Mouse (Mus musculus) MEL (cell line): ENCODE measurements at regions not wholly inside any gene's neighbourhood (a gene's known extent, or its start where the extent isn't known, plus 50 kb on each side); places are given as distances from the start of the nearest gene placed in this dataset.

ENCODE experiments used
- DNase-seq: peaks from one replicate; pipeline ENCODE4 v3.0.0; 2011; ENCODE audit warnings: low read depth, low spot score
- H3K27ac ChIP-seq: 2 replicates; pipeline ENCODE4 v1.5.1; 2012; ENCODE audit warnings: low read depth, mild to moderate bottlenecking, control low read depth, low read length, moderate library complexity; ENCODE audit not compliant: control insufficient read depth
- H3K27me3 ChIP-seq, 2 experiments: fragments of 150-350 bp in 1 of 2; sonication (generic) in 1 of 2; 2 replicates each; pipeline ENCODE4 v1.6.1; 2012; ENCODE audit warnings: low read length in 2 of 2, mild to moderate bottlenecking in 2 of 2, improper control_type of control experiment in 1 of 2, moderate library complexity in 1 of 2; ENCODE audit not compliant: insufficient read depth in 2 of 2, control insufficient read depth in 1 of 2
- H3K36me3 ChIP-seq, 2 experiments: 2 replicates each; pipeline ENCODE4 v1.6.1; 2012 to 2014; ENCODE audit warnings: low read length in 2 of 2, improper control_type of control experiment in 1 of 2, inconsistent platforms in 1 of 2, mild to moderate bottlenecking in 1 of 2; ENCODE audit not compliant: insufficient read depth in 2 of 2, control insufficient read depth in 1 of 2
- H3K4me1 ChIP-seq, 2 experiments: fragments of 150-350 bp in 1 of 2; sonication (generic) in 1 of 2; 2 replicates each; pipeline ENCODE4 v1.6.1; 2012; ENCODE audit warnings: low read length in 2 of 2, improper control_type of control experiment in 1 of 2, mild to moderate bottlenecking in 1 of 2; ENCODE audit not compliant: insufficient read depth in 2 of 2, control insufficient read depth in 1 of 2
- H3K4me3 ChIP-seq, 2 experiments: fragments of 150-350 bp in 1 of 2; sonication (generic) in 1 of 2; 2 replicates each; pipeline ENCODE4 v1.5.1; 2012; ENCODE audit warnings: low read depth in 2 of 2, low read length in 2 of 2, mild to moderate bottlenecking in 2 of 2, moderate library complexity in 2 of 2, control low read depth in 1 of 2, improper control_type of control experiment in 1 of 2; ENCODE audit not compliant: control insufficient read depth in 1 of 2, insufficient read depth in 1 of 2
- H3K79me2 ChIP-seq: 2 replicates; pipeline ENCODE4 v1.6.1; 2012; ENCODE audit warnings: mild to moderate bottlenecking, low read length, moderate library complexity; ENCODE audit not compliant: control insufficient read depth, poor library complexity, insufficient read depth
- H3K9ac ChIP-seq: 2 replicates; pipeline ENCODE4 v1.6.1; 2012; ENCODE audit warnings: low read depth, mild to moderate bottlenecking, control low read depth, low read length, moderate library complexity; ENCODE audit not compliant: control insufficient read depth, poor library complexity, severe bottlenecking
- H3K9me3 ChIP-seq: fragments of 150-350 bp; sonication (generic); replicated peaks from 2 replicates; pipeline ENCODE4 v1.6.1; 2012; ENCODE audit warnings: mild to moderate bottlenecking, low read length, improper control_type of control experiment, moderate library complexity; ENCODE audit not compliant: insufficient read depth
- BHLHE40 ChIP-seq: IDR thresholded peaks from 2 replicates; pipeline ENCODE4 v1.6.1; 2012; ENCODE audit warnings: low read depth, mild to moderate bottlenecking, inconsistent platforms, low read length, improper control_type of control experiment, borderline replicate concordance
- CHD2 ChIP-seq: IDR thresholded peaks from 2 replicates; pipeline ENCODE4 v1.6.1; 2011; ENCODE audit warnings: low read length, improper control_type of control experiment
- CTCF ChIP-seq, 3 experiments: IDR thresholded peaks in 2 of 3; conservative IDR thresholded peaks in 1 of 3; 2 replicates each; pipeline ENCODE4 v1.5.1; 2011 to 2012; ENCODE audit warnings: low read length in 3 of 3, low read depth in 2 of 3, mild to moderate bottlenecking in 2 of 3, improper control_type of control experiment in 1 of 3, inconsistent platforms in 1 of 3, mixed read lengths in 1 of 3, moderate library complexity in 1 of 3; ENCODE audit not compliant: control insufficient read depth in 1 of 3, insufficient read depth in 1 of 3, poor library complexity in 1 of 3, severe bottlenecking in 1 of 3
- EP300 ChIP-seq, 2 experiments: IDR thresholded peaks; 2 replicates each; pipeline ENCODE4 v1.6.1; 2011; ENCODE audit warnings: improper control_type of control experiment in 2 of 2, low read length in 2 of 2, low read depth in 1 of 2, mild to moderate bottlenecking in 1 of 2
- GABPA ChIP-seq: IDR thresholded peaks from 2 replicates; pipeline ENCODE4 v1.6.1; 2012; ENCODE audit warnings: low read depth, mild to moderate bottlenecking, inconsistent platforms, low read length, improper control_type of control experiment, moderate library complexity
- MEF2A ChIP-seq: IDR thresholded peaks from 2 replicates; pipeline ENCODE4 v1.6.1; 2014; ENCODE audit warnings: low read depth, mild to moderate bottlenecking, inconsistent platforms, low read length, improper control_type of control experiment; ENCODE audit not compliant: poor library complexity, insufficient replicate concordance, severe bottlenecking; ENCODE audit errors: extremely low read depth
- NELFE ChIP-seq: IDR thresholded peaks from 2 replicates; pipeline ENCODE4 v1.6.1; 2011; ENCODE audit warnings: low read depth, low read length, improper control_type of control experiment
- USF1 ChIP-seq: IDR thresholded peaks from 2 replicates; pipeline ENCODE4 v1.6.1; 2014; ENCODE audit warnings: low read depth, mild to moderate bottlenecking, inconsistent platforms, low read length, improper control_type of control experiment, moderate library complexity
- ZC3H11A ChIP-seq: IDR thresholded peaks from 2 replicates; pipeline ENCODE4 v1.6.1; 2012; ENCODE audit warnings: low read depth, mild to moderate bottlenecking, inconsistent platforms, low read length, improper control_type of control experiment
- ZMIZ1 ChIP-seq: IDR thresholded peaks from 2 replicates; pipeline ENCODE4 v1.6.1; 2012; ENCODE audit warnings: low read depth, mild to moderate bottlenecking, inconsistent platforms, low read length, improper control_type of control experiment, moderate library complexity

DNA sequence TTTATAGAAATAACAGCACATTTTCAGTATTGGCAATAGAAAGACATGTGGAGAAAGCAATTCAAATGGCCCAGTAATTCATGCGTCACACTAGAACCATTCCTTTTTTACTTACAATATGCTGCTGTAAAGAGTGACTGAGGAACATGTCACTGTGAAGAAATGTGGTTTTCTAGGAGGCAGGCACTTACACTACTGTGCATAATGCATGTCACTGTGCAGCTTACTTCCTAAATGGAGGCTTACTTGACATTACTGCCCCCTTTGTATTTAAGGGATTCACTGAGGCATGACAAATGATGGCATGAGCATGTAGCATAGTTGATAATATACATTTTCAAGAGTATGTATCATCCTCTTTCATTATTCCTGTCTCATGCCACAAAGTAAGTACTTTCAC is 846.9 kb upstream of the Slitrk1 start:
- DNase-seq, result no peak
- no peak overlapping the region for H3K4me3 ChIP-seq
- TF ChIP-seq EP300 (IDR thresholded peaks at IDR 0.05; ENCODE audit: low read depth in 1 of 2, low read length in 2 of 2) (no peak), MEF2A (no peak), CHD2 (no peak), USF1 (no peak), GABPA (no peak), CTCF (IDR thresholded peaks at IDR 0.05 in 2 of 3, conservative IDR thresholded peaks at IDR 0.05 in 1 of 3; ENCODE audit: control insufficient read depth in 1 of 3, insufficient read depth in 1 of 3, low read depth in 2 of 3, low read length in 3 of 3, poor library complexity in 1 of 3, severe bottlenecking in 1 of 3) (no peak), ZMIZ1 (no peak), ZC3H11A (no peak), BHLHE40 (no peak), NELFE (no peak)
- no peaks in the 10 kb centered on the region for H3K27me3 ChIP-seq
- H3K4me1 ChIP-seq, result no peaks in the 10 kb centered on the region
- H3K79me2 ChIP-seq, result no peaks in the 10 kb centered on the region
- no peak overlapping the region for H3K9ac ChIP-seq
- no peak overlapping the region for H3K27ac ChIP-seq
- H3K9me3 ChIP-seq, result no peaks in the 10 kb centered on the region
- no peaks in the 10 kb centered on the region for H3K36me3 ChIP-seq
